Mouse (Mus musculus): Measurements from ENCODE around the gene Gm5741. TPM values are rescaled to one million over a fixed set of nuclear protein-coding genes. Genes with fewer than 3 reads are reported as not detected.

Gm5741 gene
- total RNA-seq, 2 experiments from 2014 or later = not detected

- DNase-seq (ENCODE audit: low spot score in 2 of 2) = no peak
Observed at GRCm38 (mm10) chr8:85032622-85033311, 35.0 kb downstream of the Gm5741 start.

GRCm38 (mm10) chr8:85029271-85029670 is 38.5 kb downstream of the Gm5741 start:
- no peak for DNase-seq (ENCODE audit: low spot score in 2 of 2)

GRCm38 (mm10) chr8:85027922-85028321 is 39.9 kb downstream of the Gm5741 start:
- DNase-seq (ENCODE audit: low spot score in 2 of 2) = no peak

- no peak for DNase-seq (ENCODE audit: low spot score in 2 of 2)
Observed at GRCm38 (mm10) chr8:85027516-85027855, 40.3 kb downstream of the Gm5741 start.

- DNase-seq (ENCODE audit: low spot score in 2 of 2) = peak; percentile 93 to 97
Observed at GRCm38 (mm10) chr8:85026670-85027515, 40.9 kb downstream of the Gm5741 start, which contains the start of gene Trir. TSS of gene Trir (plus strand) at chr8:85026823.

- peak; percentile 80 to 93 for DNase-seq (ENCODE audit: low spot score in 2 of 2)
Observed at GRCm38 (mm10) chr8:85025098-85025932, 42.5 kb downstream of the Gm5741 start, which contains the start of gene Asna1. TSS of gene Asna1 (minus strand) at chr8:85025281.

GRCm38 (mm10) chr8:85023846-85024245 is 43.9 kb downstream of the Gm5741 start:
- no peak for DNase-seq (ENCODE audit: low spot score in 2 of 2)

GRCm38 (mm10) chr8:85021514-85022055 is 46.2 kb downstream of the Gm5741 start:
- DNase-seq (ENCODE audit: low spot score in 2 of 2) = no peak

Small RNA genes within 50 kb of the gene (microRNA-seq; reads per million reads assigned to microRNA genes)
- 0 to 0.20 reads per million in 2 experiments for gene Gm23388
- gene Mir7070 = 0.74 to 2.0 reads per million in 2 experiments

Other genes with a start within 250 kb of the Gm5741 start
- 10 to 100 TPM; 10.7 to 10.9 TPM for gene Dand5, start 245.2 kb downstream of the Gm5741 start, total RNA-seq (2021)
- gene Gadd45gip1, start 236.5 kb downstream of the Gm5741 start, total RNA-seq (2021) = 10 to 100 TPM; 27.3 to 27.4 TPM
- 10 to 100 TPM; 63.8 to 77.0 TPM for gene Rad23a, start 227.3 kb downstream of the Gm5741 start, total RNA-seq (2021)
- 100 to 1,000 TPM; 506 to 521 TPM for gene Calr, start 221.0 kb downstream of the Gm5741 start, total RNA-seq (2021)
- 10 to 100 TPM; 48.8 to 50.1 TPM for gene Farsa, start 211.0 kb downstream of the Gm5741 start, total RNA-seq (2021)
- 10 to 100 TPM; 15.7 to 16.5 TPM for gene Syce2, start 195.9 kb downstream of the Gm5741 start, total RNA-seq (2021)
- gene Gcdh, start 174.1 kb downstream of the Gm5741 start, total RNA-seq (2021) = 10 to 100 TPM; 38.3 to 38.5 TPM
- gene Klf1, start 166.1 kb downstream of the Gm5741 start, total RNA-seq (2021) = under 1 TPM in 1 of 2 experiments, not detected in 1; 0.27 TPM
- gene Dnase2a, start 159.4 kb downstream of the Gm5741 start, total RNA-seq (2021) = 1 to 10 TPM; 2.8 to 5.1 TPM
- 10 to 100 TPM; 71.8 to 73.3 TPM for gene Mast1, start 130.6 kb downstream of the Gm5741 start, total RNA-seq (2021)
- gene Rtbdn, start 121.0 kb downstream of the Gm5741 start, total RNA-seq (2021) = 1 to 10 TPM in 1 of 2 experiments, under 1 TPM in 1; 0.87 to 1.1 TPM
- not detected for gene Gm49661, start 98.5 kb downstream of the Gm5741 start, total RNA-seq (2021)
- 100 to 1,000 TPM; 319 to 358 TPM for gene Prdx2, start 98.4 kb downstream of the Gm5741 start, total RNA-seq (2021)
- gene Rnaseh2a, start 98.2 kb downstream of the Gm5741 start, total RNA-seq (2021) = 10 to 100 TPM; 41.8 to 46.2 TPM
- gene Junb, start 89.3 kb downstream of the Gm5741 start, total RNA-seq (2021) = 100 to 1,000 TPM; 102 to 103 TPM
- gene Hook2, start 77.4 kb downstream of the Gm5741 start, total RNA-seq (2021) = 1 to 10 TPM; 8.1 to 9.5 TPM
- gene Best2, start 53.5 kb downstream of the Gm5741 start, total RNA-seq (2021) = not detected
- 100 to 1,000 TPM; 122 to 125 TPM for gene Asna1, start 42.7 kb downstream of the Gm5741 start, total RNA-seq (2021)
- gene Trir, start 41.2 kb downstream of the Gm5741 start, total RNA-seq (2021) = 100 to 1,000 TPM; 132 to 133 TPM
- 100 to 1,000 TPM; 163 to 179 TPM for gene Tnpo2, start 31.1 kb downstream of the Gm5741 start, total RNA-seq (2021)
- 10 to 100 TPM; 19.3 to 19.8 TPM for gene Fbxw9, start 7.9 kb downstream of the Gm5741 start, total RNA-seq (2021)
- 10 to 100 TPM; 53.2 to 56.1 TPM for gene Dhps, start 3.8 kb upstream of the Gm5741 start, total RNA-seq (2021)
- gene Wdr83os, start 12.8 kb upstream of the Gm5741 start, total RNA-seq (2021) = 10 to 100 TPM; 60.9 to 65.6 TPM
- gene Wdr83, start 13.3 kb upstream of the Gm5741 start, total RNA-seq (2021) = 10 to 100 TPM; 28.1 to 32.3 TPM
- gene Man2b1, start 15.3 kb upstream of the Gm5741 start, total RNA-seq (2021) = 10 to 100 TPM; 33.8 to 34.5 TPM
- 1 to 10 TPM; 6.7 to 7.2 TPM for gene Zfp791, start 55.1 kb upstream of the Gm5741 start, total RNA-seq (2021)
- not detected for gene Cks1brt, start 83.9 kb upstream of the Gm5741 start, total RNA-seq (2021)
- gene Olfr371, start 158.0 kb upstream of the Gm5741 start, total RNA-seq (2021) = not detected
- gene Orc6, start 231.7 kb upstream of the Gm5741 start, total RNA-seq (2021) = 10 to 100 TPM; 29.1 to 29.6 TPM
- gene Vps35, start 231.8 kb upstream of the Gm5741 start, total RNA-seq (2021) = 100 to 1,000 TPM; 126 to 129 TPM